Mouse (Mus musculus) adipocyte (in vitro differentiated cells): Measurements from ENCODE around the gene Slu7.

ENCODE experiments used
- DNase-seq: peaks from one replicate; pipeline ENCODE4 v3.0.0-alpha.2; 2016; ENCODE audit warnings: low spot score

The Slu7 gene

DNA sequence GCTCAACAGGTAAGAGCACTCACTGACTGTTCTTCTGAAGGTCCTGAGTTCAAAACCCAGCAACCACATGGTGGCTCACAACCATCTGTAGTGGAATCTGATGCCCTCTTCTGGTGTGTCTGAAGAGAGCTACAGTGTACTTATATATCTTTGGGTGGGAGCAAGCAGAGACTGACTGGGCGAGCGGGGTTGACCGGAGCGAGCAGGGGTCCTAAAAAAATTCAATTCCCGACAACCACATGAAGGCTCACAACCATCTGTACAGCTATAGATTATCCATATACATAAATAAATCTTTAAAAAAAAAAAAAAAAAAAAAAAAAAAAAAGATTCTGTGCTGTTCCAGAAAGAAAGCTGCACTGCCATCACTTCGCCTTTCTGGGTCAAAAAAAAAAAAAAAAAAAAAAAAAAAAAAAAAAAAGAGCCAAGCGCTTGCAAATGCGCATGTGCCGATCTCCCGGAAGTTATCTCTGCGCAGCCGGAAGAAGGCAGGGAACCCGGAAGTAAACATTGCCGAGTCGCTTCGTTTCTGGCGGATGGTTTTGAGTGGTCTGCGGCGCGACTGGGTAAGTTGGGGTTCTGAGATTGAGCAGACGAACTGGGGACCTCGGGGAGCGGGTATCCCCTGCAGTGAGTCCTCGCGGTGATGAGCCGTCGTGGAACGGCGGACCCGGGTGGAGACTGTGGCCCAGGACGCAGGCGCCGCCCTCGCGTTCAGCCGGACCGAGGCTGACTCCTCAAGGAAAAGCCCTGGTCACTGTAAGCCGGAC is at the start of gene Slu7:
Slu7 (plus strand) TSS at position 491 of the 770 bp plus-strand sequence.
- DNase-seq: peak; percentile 88

DNA sequence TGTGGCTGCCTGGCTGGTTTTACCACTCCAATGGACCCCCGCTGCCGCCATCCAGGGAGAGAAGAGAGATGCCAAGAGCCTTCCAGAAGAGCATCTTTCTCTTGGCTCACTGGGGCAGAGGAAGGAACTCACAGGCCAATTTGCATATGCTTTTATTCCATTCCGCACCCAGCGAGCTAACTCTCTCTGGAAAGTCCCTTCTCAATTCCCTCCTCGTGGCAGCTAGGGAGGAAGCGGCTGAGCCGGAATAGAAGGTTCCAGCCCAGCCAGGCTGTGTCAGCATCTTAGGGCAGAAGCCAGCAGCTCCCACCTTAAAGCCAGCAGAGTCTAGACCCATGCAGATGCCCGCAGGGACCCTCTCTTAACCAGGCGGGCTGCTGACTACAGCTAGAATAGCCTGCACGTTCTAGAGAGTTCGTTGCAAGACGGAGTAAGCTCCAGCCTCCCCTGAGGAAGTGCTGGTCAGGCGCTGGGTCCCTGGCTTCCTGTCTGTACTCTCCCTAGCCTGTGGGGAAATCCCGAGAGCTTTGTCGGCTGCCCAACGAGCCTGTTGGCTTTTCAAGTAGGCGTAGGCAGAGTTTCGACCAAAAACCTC is 48.4 kb upstream of the Slu7 start:
- DNase-seq: no peak

DNA sequence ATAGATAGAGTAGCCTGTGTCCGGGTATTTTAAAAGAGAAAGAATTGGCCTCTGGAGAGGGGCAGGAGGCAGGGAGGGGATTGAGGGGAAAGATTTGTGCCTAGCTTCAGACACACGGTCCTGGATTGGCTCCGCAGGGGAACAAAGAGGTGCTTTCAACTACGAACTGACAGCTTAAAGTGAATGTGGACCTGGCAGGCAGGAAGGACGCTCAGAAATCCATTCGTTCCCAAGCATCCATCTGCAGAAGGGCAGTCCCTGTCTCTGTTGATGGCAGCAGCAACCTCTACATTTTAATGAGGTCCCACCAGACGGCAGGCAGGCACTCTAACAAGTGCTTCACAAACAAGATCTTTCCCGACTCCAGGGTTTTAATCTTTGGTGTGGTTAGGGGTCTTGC is 47.8 kb upstream of the Slu7 start:
- DNase-seq: no peak

DNA sequence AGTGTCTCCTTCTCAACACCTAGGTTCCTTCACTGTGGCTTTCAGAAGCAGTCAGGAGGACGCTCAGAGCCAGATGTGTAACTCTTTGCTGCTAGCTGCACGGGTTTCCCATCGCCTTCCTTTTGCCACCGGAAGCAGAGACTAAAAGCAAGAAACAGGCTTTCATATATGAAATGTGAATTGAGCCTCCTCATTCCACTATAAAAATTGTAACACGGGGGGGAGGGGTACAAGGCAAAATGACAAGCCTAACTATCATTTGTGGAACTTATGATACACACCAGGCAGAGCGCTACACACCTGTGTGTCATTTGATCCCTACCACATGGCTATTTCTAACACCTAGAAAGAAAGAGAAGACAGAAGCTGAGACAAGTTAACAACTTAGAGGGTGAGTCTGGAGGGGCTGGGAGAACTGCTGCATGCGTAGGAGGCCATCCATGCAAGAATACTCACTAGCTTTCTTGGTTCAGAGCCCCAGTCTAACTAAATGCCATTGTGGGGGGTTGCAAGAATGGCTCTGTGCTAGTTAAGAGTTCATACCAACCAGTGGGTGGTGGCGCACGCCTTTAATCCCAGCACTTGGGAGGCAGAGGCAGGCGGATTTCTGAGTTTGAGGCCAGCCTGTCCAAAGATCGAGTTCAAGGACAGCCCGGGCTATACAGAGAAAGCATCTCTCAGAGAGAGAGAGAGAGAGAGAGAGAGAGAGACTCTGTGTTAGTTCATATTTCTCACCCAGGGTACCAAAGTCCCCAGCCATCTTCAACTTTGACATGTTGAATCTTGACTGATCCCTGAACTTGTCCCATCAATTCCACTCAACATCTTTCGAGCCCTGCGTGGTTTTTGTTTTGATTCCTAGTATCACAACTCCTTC is 46.3 kb upstream of the Slu7 start:
- no peak for DNase-seq

DNA sequence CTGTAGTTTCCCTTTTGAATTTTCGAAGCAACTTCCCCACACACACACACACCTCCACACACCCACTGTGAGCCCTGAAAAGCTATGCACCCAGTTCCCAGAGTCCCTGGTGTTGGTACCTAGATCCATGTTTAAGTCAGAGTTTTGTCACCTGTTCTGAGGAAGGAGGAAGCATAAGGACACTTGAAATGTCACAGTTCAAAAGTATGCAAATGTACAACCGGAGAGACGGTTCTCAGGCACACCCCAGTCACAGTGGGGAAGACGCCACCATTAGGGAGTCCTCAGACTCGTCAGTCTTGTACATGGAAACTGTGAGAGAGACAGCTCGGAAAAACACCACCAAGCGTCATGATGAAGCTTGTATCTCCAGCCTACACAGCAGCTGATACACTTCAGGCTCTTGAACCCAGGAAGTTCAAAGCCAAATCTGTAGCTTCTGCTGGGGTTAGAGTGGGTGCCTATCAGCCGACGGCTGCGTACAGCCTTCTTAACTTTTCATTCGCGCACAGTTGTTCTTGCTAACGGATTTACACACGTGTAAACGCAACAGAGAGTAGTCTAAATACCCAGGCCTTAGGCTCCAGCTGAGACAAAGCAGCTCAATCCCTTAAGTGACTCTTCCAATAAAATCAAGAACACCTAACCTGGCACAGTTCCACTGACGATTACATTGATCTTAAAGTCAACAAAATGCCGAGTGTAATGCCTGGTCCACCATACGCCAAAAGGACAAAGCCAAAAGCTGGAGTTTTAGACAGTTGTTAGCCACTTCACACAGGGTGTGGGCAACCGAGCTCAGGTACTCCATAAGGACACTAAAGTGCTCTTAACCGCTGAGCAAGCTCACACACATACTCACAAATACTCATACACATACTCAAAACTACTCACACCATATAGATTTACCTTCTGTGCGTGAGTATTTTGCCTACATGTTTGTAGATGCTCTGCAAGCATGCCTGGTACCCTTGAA is 45.1 kb upstream of the Slu7 start:
- DNase-seq: no peak

DNA sequence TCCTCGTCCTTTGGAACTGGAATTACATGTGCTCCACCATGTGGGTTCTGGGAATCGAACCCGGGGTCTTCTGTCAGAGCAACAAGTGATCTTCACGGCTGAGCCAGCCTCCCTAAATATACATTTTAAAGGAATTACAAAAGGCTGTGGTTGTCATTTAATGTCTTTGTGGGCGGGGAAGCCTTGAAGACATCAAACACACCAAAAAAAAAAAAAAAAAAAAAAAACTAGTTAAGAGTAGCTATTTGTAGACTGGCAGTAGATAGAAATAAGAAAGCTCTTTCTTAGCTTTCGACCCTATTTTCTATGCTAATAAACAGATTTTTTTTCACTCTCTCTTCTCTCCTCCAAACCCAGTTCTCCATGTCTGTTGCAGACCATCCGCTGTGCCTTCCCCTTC is 44.4 kb upstream of the Slu7 start:
- DNase-seq: no peak

DNA sequence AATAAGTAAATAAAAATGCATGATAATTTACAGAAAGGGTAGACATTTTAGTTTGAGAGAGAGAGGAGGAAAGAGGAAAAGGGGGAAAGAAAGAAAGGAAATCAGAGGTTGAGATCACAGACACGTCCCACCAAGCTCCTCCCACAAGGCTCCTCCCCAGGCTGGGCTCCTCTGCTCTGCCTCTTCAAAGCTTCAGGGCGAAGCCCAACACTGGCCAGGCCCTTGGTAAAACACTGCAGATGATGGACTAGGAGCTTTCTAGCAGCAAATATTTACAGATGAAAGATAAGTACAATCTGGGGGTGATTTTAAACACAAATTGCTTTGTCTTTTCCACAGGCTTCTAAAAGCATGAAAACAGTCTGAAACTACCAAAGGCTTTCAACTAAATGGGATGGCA is 40.8 kb upstream of the Slu7 start:
- DNase-seq: no peak

DNA sequence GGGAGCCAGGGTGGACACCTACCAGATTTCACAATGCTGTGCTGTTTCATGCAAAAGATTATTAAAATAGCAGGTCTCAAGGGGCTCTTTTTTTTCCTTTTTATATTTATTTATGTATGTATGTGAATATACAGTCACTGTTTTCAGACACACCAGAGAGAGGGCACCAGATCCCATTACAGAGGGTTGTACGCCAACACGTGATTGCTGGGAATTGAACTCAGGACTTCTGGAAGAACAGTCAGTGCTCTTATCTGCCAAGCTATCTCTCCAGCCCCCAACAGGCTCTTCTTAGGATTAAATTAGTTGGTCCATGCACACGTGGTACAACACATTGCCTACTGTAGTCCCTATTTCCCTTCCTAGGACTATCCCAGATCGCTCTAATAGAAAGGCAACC is 40.2 kb upstream of the Slu7 start:
- DNase-seq: no peak

DNA sequence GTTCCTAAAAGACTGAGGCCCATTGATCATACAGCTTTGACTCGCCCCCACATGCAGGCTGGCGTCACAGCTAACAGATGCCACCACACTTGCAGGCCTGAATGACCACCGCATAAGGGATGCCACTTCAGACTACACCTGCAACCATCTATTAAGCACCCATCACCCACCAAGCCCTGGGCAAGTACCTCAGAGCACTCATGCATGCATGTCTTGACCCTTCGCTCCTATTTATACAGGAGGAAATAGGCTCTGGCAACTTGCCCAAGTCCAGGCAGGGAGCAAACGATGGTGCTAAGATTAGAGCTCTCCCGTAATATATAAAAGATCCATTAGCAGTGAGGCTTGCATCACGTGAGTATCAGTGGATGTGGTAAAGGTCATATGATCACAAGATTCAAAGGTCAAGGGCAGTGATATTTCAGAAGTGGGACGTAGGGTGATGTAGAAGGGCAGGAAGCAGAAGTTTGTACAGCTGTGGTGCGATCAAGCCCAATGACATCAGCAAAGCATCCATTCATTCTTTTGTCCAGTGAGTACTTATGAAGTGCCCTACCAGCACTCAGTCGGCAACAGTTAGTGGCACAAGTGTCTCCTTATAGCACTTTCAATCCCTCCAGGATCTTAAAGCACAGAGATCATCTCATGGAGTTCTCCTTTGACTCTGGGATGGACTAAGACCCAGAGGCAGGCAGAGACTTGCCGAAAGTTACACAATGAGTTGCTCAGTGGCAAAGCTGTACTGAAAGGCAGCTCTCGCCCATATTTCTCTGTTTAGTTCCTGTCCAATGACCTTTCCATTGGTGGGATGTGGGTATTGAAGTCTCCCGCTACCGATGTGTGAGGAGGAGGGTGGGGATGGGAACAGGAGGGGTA is 38.2 kb upstream of the Slu7 start:
- DNase-seq: no peak

DNA sequence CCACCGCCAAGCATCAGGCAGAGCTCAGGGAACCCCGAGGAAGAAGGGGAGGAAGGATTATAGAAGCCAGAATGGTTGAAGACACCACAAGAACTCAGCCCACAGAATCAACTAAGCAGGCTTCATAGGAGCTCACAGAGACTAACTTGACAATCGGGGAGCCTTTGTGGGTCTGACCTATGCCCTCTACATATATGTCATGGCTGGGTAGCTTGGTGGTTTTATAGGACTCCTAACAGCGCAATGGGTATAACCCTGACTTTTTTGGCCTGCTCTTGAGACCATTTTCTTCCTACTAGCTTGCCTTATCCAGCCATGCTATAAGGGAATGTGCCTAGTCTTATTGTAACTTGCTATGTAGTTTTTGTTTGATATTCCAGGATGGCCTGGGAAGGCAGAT is 37.3 kb upstream of the Slu7 start:
- no peak for DNase-seq

DNA sequence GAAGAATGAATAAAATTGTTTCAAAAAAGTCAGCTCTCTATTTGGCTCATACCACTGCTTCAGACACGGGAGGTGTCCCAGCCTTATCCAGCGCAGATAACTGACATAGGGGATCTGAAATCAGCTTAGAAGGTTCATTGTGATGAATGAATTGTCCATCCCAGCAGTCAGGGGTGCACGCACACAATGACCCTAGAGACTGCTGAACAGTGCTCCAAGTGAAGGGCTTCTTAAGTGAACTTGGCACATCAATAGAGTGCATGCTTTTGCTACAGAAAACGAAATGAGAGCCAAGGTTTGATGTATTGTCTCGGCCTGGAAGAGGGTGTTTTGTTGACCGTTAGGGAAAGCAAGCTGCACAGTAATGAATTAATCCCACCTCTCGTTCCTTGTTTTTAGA is 36.9 kb upstream of the Slu7 start:
- DNase-seq: no peak

DNA sequence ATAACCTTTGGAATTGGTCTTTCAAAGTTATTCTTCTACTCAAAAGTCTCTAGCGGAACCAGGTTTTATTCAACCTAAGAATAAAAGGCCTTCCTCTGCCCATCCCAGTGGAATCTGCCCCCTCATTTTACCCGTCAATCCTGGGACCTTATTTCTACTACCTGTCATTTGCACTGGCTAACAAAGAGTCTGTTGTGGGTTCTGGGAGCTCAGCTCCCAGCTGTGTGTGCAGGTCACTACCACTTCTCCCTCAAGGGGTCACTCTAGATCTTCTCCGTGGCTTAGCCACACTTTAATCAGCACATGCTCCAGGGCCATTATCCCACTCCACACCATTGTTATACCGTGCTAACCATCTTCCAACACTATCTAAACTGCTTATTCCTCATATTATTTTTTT is 34.2 kb upstream of the Slu7 start:
- no peak for DNase-seq

DNA sequence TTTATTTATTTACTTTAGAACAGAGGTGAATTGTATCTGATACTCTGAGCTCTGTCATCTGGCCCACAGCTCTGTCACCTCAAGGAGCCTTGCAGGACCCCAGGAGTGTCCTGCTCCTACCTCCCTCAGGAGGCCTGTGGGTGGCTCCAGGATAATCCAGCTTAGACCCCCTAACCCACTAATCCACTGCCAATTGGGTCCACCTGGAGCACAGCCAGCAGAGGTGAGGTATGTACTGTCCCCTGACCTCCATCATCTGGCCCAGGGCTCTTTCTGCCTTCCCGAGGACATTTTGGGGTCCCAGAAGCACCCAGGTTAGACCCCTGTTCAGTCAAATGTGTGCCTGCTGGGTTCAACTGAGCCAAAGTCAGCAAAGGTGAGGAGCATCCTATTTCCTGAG is 33.4 kb upstream of the Slu7 start:
- no peak for DNase-seq

DNA sequence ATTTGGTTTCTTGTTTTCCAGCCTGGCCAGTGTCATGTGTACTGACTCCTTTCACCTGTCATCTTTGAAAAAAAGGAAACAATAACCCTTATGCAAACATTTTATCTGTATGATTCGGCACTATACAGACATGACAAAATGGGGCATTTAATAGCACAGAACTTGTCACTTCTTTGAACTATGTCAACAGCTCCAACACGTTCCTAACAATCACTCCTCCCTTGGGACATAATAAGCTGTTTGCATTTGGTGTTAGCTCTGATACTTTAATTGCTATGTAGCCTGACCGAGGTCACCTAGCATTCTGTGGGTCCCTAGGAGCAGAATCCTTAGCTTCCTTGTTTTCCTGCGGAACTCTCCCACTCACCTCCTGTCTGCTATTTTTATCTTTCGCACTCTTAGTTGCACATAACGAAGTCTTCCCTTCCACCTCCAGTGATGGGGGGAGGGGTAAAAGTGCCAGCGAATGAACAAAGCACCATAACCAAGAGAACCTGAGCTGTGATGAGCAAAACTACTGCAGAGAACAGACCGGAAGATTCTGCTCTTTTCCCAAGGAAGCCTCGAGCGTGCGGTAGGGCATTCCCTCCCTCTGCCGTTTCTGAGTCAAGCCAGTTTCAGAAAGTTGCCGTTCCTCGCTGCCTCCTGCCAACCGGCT is 29.3 kb upstream of the Slu7 start:
- no peak for DNase-seq

DNA sequence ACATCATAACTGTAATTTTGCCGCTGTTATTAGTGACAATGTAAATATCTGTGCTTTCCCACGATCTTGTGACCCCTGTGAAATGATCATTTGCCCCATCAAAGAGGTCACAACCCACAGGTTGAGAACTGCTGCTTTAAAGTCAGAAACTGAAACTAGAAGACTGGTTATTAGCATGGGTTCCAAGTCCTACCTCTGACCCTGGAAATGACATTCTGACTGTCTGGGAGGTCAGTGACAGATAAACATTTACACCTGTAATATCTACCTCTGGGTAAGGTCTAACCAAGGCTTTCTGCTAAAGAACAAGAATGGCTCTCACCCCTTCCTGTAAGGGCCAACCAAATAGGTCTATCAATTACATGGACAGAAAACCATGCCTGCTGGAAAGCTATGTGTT is 24.7 kb upstream of the Slu7 start:
- no peak for DNase-seq

DNA sequence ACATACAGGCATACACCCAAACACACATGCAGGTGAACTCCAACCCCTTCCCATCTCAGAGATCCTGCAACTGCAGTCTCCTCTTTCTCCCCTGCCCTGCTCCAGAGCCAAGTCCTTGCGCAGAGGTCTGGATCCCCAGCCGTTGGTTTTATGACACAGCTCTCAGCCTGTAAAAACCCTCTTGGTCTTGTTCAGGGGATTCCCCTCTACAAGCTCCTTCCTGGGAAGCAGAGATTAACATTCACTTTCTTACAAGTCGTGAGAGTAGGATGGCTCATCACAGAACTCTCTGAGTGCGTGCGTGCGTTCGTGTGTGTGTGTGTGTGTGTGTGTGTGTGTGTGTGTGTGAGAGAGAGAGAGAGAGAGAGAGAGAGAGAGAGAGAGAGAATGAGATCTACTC is 23.3 kb upstream of the Slu7 start:
- no peak for DNase-seq

DNA sequence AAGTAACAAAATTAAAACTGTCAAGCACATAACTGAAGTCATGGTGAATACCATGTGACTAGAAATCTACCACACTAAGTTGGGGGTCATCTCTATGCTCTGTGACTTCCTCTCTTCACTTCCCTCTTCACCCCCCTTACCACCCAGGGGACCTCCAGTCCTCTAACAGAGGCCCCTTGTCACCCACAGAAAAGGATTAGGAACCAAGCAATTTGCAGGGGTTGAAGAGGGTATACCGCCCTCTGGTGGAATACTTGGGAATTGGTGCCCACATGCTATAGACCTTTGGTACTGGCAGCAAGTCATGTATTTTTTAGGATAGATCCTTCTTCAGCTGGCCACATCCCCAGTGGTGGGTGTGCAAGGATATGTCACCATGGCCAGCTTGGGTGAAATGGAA is 22.1 kb upstream of the Slu7 start:
- peak; percentile 66 for DNase-seq

DNA sequence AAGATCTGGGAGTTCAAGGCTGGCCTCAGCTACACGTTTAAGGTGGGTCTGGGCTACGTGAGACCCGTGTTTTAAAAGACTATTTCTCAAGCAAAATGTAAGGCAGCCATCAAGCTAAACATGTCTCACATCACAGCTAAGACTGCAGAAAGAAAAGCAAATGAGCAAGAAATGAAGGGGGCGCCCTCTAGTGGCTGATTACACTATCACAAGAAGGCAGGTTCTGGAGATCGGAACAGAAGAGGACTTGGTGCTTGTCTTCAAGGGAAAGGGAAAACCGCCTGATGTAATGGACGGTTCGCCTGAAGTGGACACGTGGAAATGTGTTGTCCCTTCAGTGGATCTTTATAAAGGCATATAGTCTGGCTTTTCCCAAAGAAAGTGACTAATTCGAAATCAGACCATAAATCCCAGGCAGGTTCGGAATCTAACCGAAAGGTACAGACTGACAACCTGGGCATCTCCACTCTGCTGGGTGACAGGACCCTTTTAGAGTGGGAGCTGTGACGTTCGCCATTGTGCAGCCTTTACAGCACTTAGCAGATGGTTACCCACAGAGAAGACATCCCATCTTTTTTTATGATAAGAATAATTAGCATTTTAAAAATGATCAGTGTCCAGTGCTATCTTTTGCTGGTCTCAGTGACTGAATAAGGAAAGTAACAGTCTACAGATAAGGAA is 20.6 kb upstream of the Slu7 start:
- DNase-seq: peak; percentile 87

DNA sequence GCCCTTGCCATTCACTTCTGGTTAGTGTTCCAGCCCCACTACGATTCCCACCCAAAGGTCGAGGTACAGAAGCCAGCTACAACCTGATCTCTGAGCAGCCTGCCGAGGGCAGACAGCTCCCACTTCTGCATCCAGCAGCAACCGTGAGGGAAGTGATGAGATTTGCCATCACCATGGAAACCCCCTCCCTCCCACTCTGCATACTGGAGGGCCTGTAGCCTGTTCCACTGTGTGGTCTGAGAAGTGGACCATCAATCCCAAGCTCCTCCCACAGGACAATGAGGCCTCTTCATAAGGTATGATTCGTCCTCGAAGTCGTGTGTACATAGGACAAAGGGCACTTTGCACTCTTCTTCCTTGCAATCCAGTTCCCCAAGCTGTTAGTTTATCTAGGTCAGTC is 16.3 kb upstream of the Slu7 start:
- no peak for DNase-seq

DNA sequence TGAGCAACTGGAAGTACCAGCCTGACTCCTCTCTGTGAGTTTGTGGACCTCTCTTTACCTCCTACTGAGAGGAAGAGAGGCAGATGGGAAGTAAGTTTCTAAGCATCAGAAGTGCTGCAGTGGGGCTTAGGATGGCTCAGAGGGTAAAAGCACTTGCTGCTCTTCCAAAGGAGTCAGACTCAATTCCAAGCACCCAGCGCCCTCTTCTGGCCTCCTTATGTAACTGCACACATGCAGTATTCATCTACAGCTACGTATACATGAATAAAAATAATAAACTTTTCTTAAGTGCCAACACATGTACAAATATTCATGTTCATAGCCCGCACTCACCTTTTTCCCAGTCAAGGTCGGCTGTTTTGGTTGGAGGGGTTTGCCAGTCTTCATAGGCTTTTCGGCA is 9.2 kb upstream of the Slu7 start:
- no peak for DNase-seq
